In genomic region chr17:47055121-47055520, GRCm38 (mm10) we compare ENCODE assay signal across 13 mouse cellular contexts. TPM values are rescaled to one million over a fixed set of nuclear protein-coding genes. Genes with fewer than 3 reads are reported as not detected.
DNase-seq lines count a peak whose midpoint lies in the region; ATAC-seq and TF ChIP-seq lines count a peak whose summit lies in the region.
"Had no signal": no experiment of that assay in that cellular context is flagged by ENCODE, and none has a peak within 500 bp of the region (broad histone marks: within the 10 kb centered on the region; RNA-seq: fewer than 3 reads in every experiment).

No protein-coding gene starts in this region.

- no peak for DNase-seq in heart, adult 9 months (ENCODE audit: low spot score in 2 of 2)
- DNase-seq in kidney, adult 11 months, result no peak
- DNase-seq: cerebellum, adult 11 months; thymus, adult 18-20 months had no signal

- H3K9ac ChIP-seq in heart, embryonic 12.5 days, result peak overlapping the region; percentile 18; the same call in 1 of the 2 replicates
- H3K9ac ChIP-seq in kidney, embryonic 16.5 days (replicated peaks; ENCODE audit: low read length), result 0 out of 2 replicates have a peak overlapping the region, but pooled peaks have one; percentile 11
- no peak overlapping the region for H3K9ac ChIP-seq in lung, embryonic 16.5 days (ENCODE audit: low read length)
- no peak overlapping the region for H3K9ac ChIP-seq in midbrain, embryonic 15.5 days
- H3K9ac ChIP-seq: hindbrain, embryonic 12.5 days; intestine, embryonic 15.5 days; liver, embryonic 14.5 days had no signal

- peak overlapping the region; percentile 47 for H3K27ac ChIP-seq in heart, embryonic 12.5 days (ENCODE audit: poor library complexity, severe bottlenecking)
- peak overlapping the region; percentile 81 for H3K27ac ChIP-seq in kidney, embryonic 16.5 days (ENCODE audit: low read length)
- H3K27ac ChIP-seq in cortical plate, adult 2 months (ENCODE audit: insufficient read depth, low read length), result peak overlapping the region; percentile 5; the same call in 1 of the 2 replicates
- H3K27ac ChIP-seq in lung, embryonic 16.5 days (ENCODE audit: low read length), result peak overlapping the region; percentile 10
- no peak overlapping the region for H3K27ac ChIP-seq in midbrain, embryonic 15.5 days
- H3K27ac ChIP-seq: hindbrain, embryonic 12.5 days; intestine, embryonic 15.5 days; liver, embryonic 14.5 days had no signal

- peaks cover 6% of the 10 kb centered on the region for H3K4me1 ChIP-seq in heart, embryonic 12.5 days (replicated peaks)
- peaks cover 9% of the 10 kb centered on the region for H3K4me1 ChIP-seq in kidney, embryonic 16.5 days (ENCODE audit: insufficient read depth, low read length)
- H3K4me1 ChIP-seq in cortical plate, adult 2 months (ENCODE audit: control insufficient read depth, insufficient read depth, low read length), result peaks cover 2% of the 10 kb centered on the region
- H3K4me1 ChIP-seq in lung, embryonic 16.5 days (replicated peaks; ENCODE audit: control insufficient read depth, insufficient read depth, low read length), result peaks cover 7% of the 10 kb centered on the region
- H3K4me1 ChIP-seq in midbrain, embryonic 15.5 days, result no peaks in the 10 kb centered on the region
- H3K4me1 ChIP-seq: hindbrain, embryonic 12.5 days had no signal

- 82% methylated on average over 7 of the region's 7 CpGs for WGBS in heart, embryonic 12.5 days
- 75% methylated on average over 7 of the region's 7 CpGs for WGBS in kidney, embryonic 16.5 days
- 54% methylated on average over 7 of the region's 7 CpGs for WGBS in lung, embryonic 16.5 days
- WGBS in midbrain, embryonic 15.5 days, result 89% methylated on average over 7 of the region's 7 CpGs

- ATAC-seq in heart, embryonic 12.5 days (ENCODE audit: insufficient number of reproducible peaks, low FRiP score), result no peak
- ATAC-seq in kidney, embryonic 16.5 days (ENCODE audit: low FRiP score, low TSS enrichment), result no peak
- peak; percentile 37; the same call in 1 of the 2 replicates for ATAC-seq in lung, embryonic 16.5 days (ENCODE audit: low read depth)
- no peak for ATAC-seq in midbrain, embryonic 15.5 days (replicated peaks)
- ATAC-seq: forebrain, embryonic 16.5 days; intestine, embryonic 15.5 days had no signal

- no peak for TF ChIP-seq CTCF in cortical plate, adult 2 months (IDR thresholded peaks at IDR 0.05; ENCODE audit: extremely low read depth, insufficient read depth, low read length)

- no peaks in the 10 kb centered on the region for H3K27me3 ChIP-seq in heart, embryonic 12.5 days (replicated peaks)
- H3K27me3 ChIP-seq in kidney, embryonic 16.5 days (ENCODE audit: insufficient read depth, low read length), result no peaks in the 10 kb centered on the region
- H3K27me3 ChIP-seq in lung, embryonic 16.5 days (ENCODE audit: control insufficient read depth, insufficient read depth, low read depth, low read length), result no peaks in the 10 kb centered on the region
- H3K27me3 ChIP-seq in midbrain, embryonic 15.5 days (replicated peaks), result no peaks in the 10 kb centered on the region
- H3K27me3 ChIP-seq: hindbrain, embryonic 12.5 days; intestine, embryonic 15.5 days had no signal

- no peak overlapping the region for H3K4me3 ChIP-seq in heart, embryonic 12.5 days
- H3K4me3 ChIP-seq in kidney, embryonic 16.5 days (ENCODE audit: low read length), result no peak overlapping the region
- no peak overlapping the region for H3K4me3 ChIP-seq in cortical plate, adult 2 months (ENCODE audit: insufficient read depth, low read length)
- H3K4me3 ChIP-seq in lung, embryonic 16.5 days (ENCODE audit: low read length), result no peak overlapping the region
- no peak overlapping the region for H3K4me3 ChIP-seq in midbrain, embryonic 15.5 days
- H3K4me3 ChIP-seq: hindbrain, embryonic 12.5 days; intestine, embryonic 15.5 days had no signal

- TF ChIP-seq POLR2A in cortical plate, adult 2 months (IDR thresholded peaks at IDR 0.05; ENCODE audit: extremely low read depth, insufficient read depth, low read length), result no peak

- 0 out of 2 replicates have a peak overlapping the region, but pooled peaks have one; percentile 4 for H3K4me2 ChIP-seq in heart, embryonic 12.5 days
- H3K4me2 ChIP-seq in kidney, embryonic 16.5 days (replicated peaks; ENCODE audit: low read depth, low read length), result no peak overlapping the region
- H3K4me2 ChIP-seq in lung, embryonic 16.5 days (ENCODE audit: low read depth, low read length), result no peak overlapping the region
- no peak overlapping the region for H3K4me2 ChIP-seq in midbrain, embryonic 15.5 days
- H3K4me2 ChIP-seq: hindbrain, embryonic 12.5 days; intestine, embryonic 15.5 days had no signal

- H3K36me3 ChIP-seq in heart, embryonic 12.5 days, result no peaks in the 10 kb centered on the region
- 0 out of 2 replicates have a peak, but pooled peaks cover 3% of the 10 kb centered on the region for H3K36me3 ChIP-seq in kidney, embryonic 16.5 days (ENCODE audit: insufficient read depth, low read length)
- H3K36me3 ChIP-seq in lung, embryonic 16.5 days (ENCODE audit: control insufficient read depth, insufficient read depth, low read length), result no peaks in the 10 kb centered on the region
- no peaks in the 10 kb centered on the region for H3K36me3 ChIP-seq in midbrain, embryonic 15.5 days (replicated peaks)
- H3K36me3 ChIP-seq: hindbrain, embryonic 12.5 days; intestine, embryonic 15.5 days had no signal

- peaks cover 3% of the 10 kb centered on the region; the same call in 1 of the 2 replicates for H3K9me3 ChIP-seq in heart, embryonic 12.5 days (replicated peaks)
- H3K9me3 ChIP-seq in kidney, embryonic 16.5 days (ENCODE audit: low read length), result peaks cover 7% of the 10 kb centered on the region
- H3K9me3 ChIP-seq in lung, embryonic 16.5 days (ENCODE audit: control insufficient read depth, low read length), result peaks cover 3% of the 10 kb centered on the region
- no peaks in the 10 kb centered on the region for H3K9me3 ChIP-seq in midbrain, embryonic 15.5 days
- H3K9me3 ChIP-seq: intestine, embryonic 15.5 days had no signal

RNA-seq across cellular contexts. Expression of gene Ubr2, which starts 44.8 kb away (rescaled TPM):
- polyA plus RNA-seq in heart, embryonic 12.5 days (2016; fragmentation: Nextera tagmentation; extraction: Ambion mirVana), result 20.2 and 20.7 TPM in 2 replicates
- polyA plus RNA-seq in kidney, embryonic 16.5 days (2015; fragmentation: Nextera tagmentation; extraction: Ambion mirVana), result 19.9 and 21.1 TPM in 2 replicates
- polyA plus RNA-seq in cortical plate, adult 2 months (2012; rRNA removed), result 35.2 and 38.1 TPM in 2 replicates
- 15.2 and 16.1 TPM in 2 replicates for polyA plus RNA-seq in lung, embryonic 16.5 days (2015; fragmentation: Nextera tagmentation; extraction: Ambion mirVana)
- polyA plus RNA-seq in midbrain, embryonic 15.5 days (2015; fragmentation: Nextera tagmentation; extraction: Ambion mirVana), result 17.0 and 18.3 TPM in 2 replicates

Comparison
In these comparisons a context has a peak if more than half of its experiments do, and no peak if none do; other contexts are left out.
1. H3K9ac ChIP-seq: peak in heart, embryonic 12.5 days (single experiment) and kidney, embryonic 16.5 days (single experiment); none in lung, embryonic 16.5 days (single experiment) and midbrain, embryonic 15.5 days (single experiment).